Mouse (Mus musculus): Measurements from ENCODE around the gene U90926. TPM values are rescaled to one million over a fixed set of nuclear protein-coding genes. Genes with fewer than 3 reads are reported as not detected.

The U90926 gene
- 2.5 TPM for polyA plus RNA-seq (2014; fragmentation: Illumina TruSeq; extraction: RNeasy Lipid Tissue Mini Kit (QIAGEN cat#74804); ENCODE audit: low read depth, low replicate concordance)

GRCm38 (mm10) chr5:92215308-92215707 is at the start of gene U90926:
Gene U90926, minus strand, starts transcription at chr5:92215408.

GRCm38 (mm10) chr5:92256218-92256617 is 41.0 kb upstream of the U90926 start, which contains the start of gene Ppef2:
Gene Ppef2, minus strand, starts transcription at chr5:92256278.

Other genes with a start within 250 kb of the U90926 start
- 1.4 TPM for gene Odaph, start 227.9 kb downstream of the U90926 start, polyA plus RNA-seq (2014; fragmentation: Illumina TruSeq; extraction: RNeasy Lipid Tissue Mini Kit (QIAGEN cat#74804); ENCODE audit: low read depth, low replicate concordance)
- gene Cdkl2, start 171.5 kb downstream of the U90926 start, polyA plus RNA-seq (2014; fragmentation: Illumina TruSeq; extraction: RNeasy Lipid Tissue Mini Kit (QIAGEN cat#74804); ENCODE audit: low read depth, low replicate concordance): 180 TPM
- 130 TPM for gene G3bp2, start 131.7 kb downstream of the U90926 start, polyA plus RNA-seq (2014; fragmentation: Illumina TruSeq; extraction: RNeasy Lipid Tissue Mini Kit (QIAGEN cat#74804); ENCODE audit: low read depth, low replicate concordance)
- gene Uso1, start 77.5 kb downstream of the U90926 start, polyA plus RNA-seq (2014; fragmentation: Illumina TruSeq; extraction: RNeasy Lipid Tissue Mini Kit (QIAGEN cat#74804); ENCODE audit: low read depth, low replicate concordance): 42.7 TPM
- gene Ppef2, start 40.9 kb upstream of the U90926 start, polyA plus RNA-seq (2014; fragmentation: Illumina TruSeq; extraction: RNeasy Lipid Tissue Mini Kit (QIAGEN cat#74804); ENCODE audit: low read depth, low replicate concordance): 0.28 TPM
- gene Naaa, start 62.8 kb upstream of the U90926 start, polyA plus RNA-seq (2014; fragmentation: Illumina TruSeq; extraction: RNeasy Lipid Tissue Mini Kit (QIAGEN cat#74804); ENCODE audit: low read depth, low replicate concordance): 1.5 TPM
- 72.5 TPM for gene Sdad1, start 95.1 kb upstream of the U90926 start, polyA plus RNA-seq (2014; fragmentation: Illumina TruSeq; extraction: RNeasy Lipid Tissue Mini Kit (QIAGEN cat#74804); ENCODE audit: low read depth, low replicate concordance)
- gene Cxcl9, start 112.7 kb upstream of the U90926 start, polyA plus RNA-seq (2014; fragmentation: Illumina TruSeq; extraction: RNeasy Lipid Tissue Mini Kit (QIAGEN cat#74804); ENCODE audit: low read depth, low replicate concordance): 0.99 TPM
- 342 TPM for gene Art3, start 116.4 kb upstream of the U90926 start, polyA plus RNA-seq (2014; fragmentation: Illumina TruSeq; extraction: RNeasy Lipid Tissue Mini Kit (QIAGEN cat#74804); ENCODE audit: low read depth, low replicate concordance)
- gene Cxcl10, start 133.5 kb upstream of the U90926 start, polyA plus RNA-seq (2014; fragmentation: Illumina TruSeq; extraction: RNeasy Lipid Tissue Mini Kit (QIAGEN cat#74804); ENCODE audit: low read depth, low replicate concordance): not detected
- gene Nup54, start 219.8 kb upstream of the U90926 start, polyA plus RNA-seq (2014; fragmentation: Illumina TruSeq; extraction: RNeasy Lipid Tissue Mini Kit (QIAGEN cat#74804); ENCODE audit: low read depth, low replicate concordance): 46.3 TPM